Mouse (Mus musculus) kidney, adult 18-20 months (tissue): Measurements from ENCODE around the gene Pabpc5.

Source experiments
- DNase-seq: peaks from one replicate; pipeline ENCODE4 v3.0.0; 2021

The Pabpc5 gene

GRCm38 (mm10) chrX:119927081-119927571, at the start of gene Pabpc5:
Gene Pabpc5, plus strand, starts transcription at chrX:119927196.
- peak; percentile 18 for DNase-seq

- no peak for DNase-seq
Observed at GRCm38 (mm10) chrX:119886957-119887593, 39.9 kb upstream of the Pabpc5 start.

GRCm38 (mm10) chrX:119888326-119888920, 38.6 kb upstream of the Pabpc5 start:
- no peak for DNase-seq

GRCm38 (mm10) chrX:119927852-119928251, 856 bp downstream of the Pabpc5 start:
- no peak for DNase-seq
